Mouse (Mus musculus) heart, adult 9 months (tissue): ENCODE measurements at regions not wholly inside any gene's neighbourhood (a gene's known extent, or its start where the extent isn't known, plus 50 kb on each side); places are given as distances from the start of the nearest gene placed in this dataset.
"Not testable (repeated sequence)": the region's sequence is repeated elsewhere in the genome, so short reads cannot be mapped to it uniquely, and the experiment has no call there.

ENCODE experiments used
- DNase-seq, 2 experiments: peaks; one replicate each; pipeline ENCODE4 v3.0.0; 2022; ENCODE audit warnings: low spot score in 2 of 2

- not testable (repeated sequence) for DNase-seq
These were observed 100.1 kb upstream of the Thrb start for GRCm38 (mm10) chr14:17560001-17560400.

GRCm38 (mm10) chr14:17567927-17568326 is 92.1 kb upstream of the Thrb start:
- no peak for DNase-seq

- DNase-seq = no peak
These were observed 90.9 kb upstream of the Thrb start for GRCm38 (mm10) chr14:17569087-17569636.

- peak in 1 of 2 experiments; percentile 16 for DNase-seq
These were observed 81.3 kb upstream of the Thrb start for GRCm38 (mm10) chr14:17578776-17579175.

GRCm38 (mm10) chr14:17589595-17589994 is 70.5 kb upstream of the Thrb start:
- DNase-seq = no peak

- DNase-seq = no peak
These were observed 60.5 kb upstream of the Thrb start for GRCm38 (mm10) chr14:17599553-17599952.

- peak; percentile 44 to 49 for DNase-seq
These were observed 57.7 kb upstream of the Thrb start for GRCm38 (mm10) chr14:17602357-17602756.

- no peak for DNase-seq
These were observed 54.0 kb upstream of the Thrb start for GRCm38 (mm10) chr14:17606018-17606417.

- no peak for DNase-seq
These were observed 52.9 kb upstream of the Thrb start for GRCm38 (mm10) chr14:17607186-17607585.
